Mouse (Mus musculus) kidney, postnatal 36 days (tissue): ENCODE measurements around the gene Hpcal4.
A peak's percentile ranks its signal among the peaks of the same experiment; 100 is the strongest.

Experiments used
- DNase-seq, 2 experiments: peaks; one replicate each; pipeline ENCODE4 v3.0.0; 2021 to 2022; ENCODE audit warnings: mixed read lengths in 2 of 2

Hpcal4 gene

GRCm38 (mm10) chr4:123239361-123240203 lies 56.6 kb downstream of the Hpcal4 start:
- peak; percentile 40 to 67 for DNase-seq
